Mouse (Mus musculus) c-Kit-positive CD71-positive TER-119-negative erythroid progenitor cells, embryonic 14.5 days (primary cell): ENCODE measurements around the gene Frmpd3.
A peak's percentile ranks its signal among the peaks of the same experiment; 100 is the strongest.
"Not testable (repeated sequence)": the region's sequence is repeated elsewhere in the genome, so short reads cannot be mapped to it uniquely, and the experiment has no call there.

Experiments
- DNase-seq: peaks from one replicate; pipeline ENCODE4 v3.0.0-alpha.2; 2013; ENCODE audit warnings: low read depth

Gene Frmpd3

DNA sequence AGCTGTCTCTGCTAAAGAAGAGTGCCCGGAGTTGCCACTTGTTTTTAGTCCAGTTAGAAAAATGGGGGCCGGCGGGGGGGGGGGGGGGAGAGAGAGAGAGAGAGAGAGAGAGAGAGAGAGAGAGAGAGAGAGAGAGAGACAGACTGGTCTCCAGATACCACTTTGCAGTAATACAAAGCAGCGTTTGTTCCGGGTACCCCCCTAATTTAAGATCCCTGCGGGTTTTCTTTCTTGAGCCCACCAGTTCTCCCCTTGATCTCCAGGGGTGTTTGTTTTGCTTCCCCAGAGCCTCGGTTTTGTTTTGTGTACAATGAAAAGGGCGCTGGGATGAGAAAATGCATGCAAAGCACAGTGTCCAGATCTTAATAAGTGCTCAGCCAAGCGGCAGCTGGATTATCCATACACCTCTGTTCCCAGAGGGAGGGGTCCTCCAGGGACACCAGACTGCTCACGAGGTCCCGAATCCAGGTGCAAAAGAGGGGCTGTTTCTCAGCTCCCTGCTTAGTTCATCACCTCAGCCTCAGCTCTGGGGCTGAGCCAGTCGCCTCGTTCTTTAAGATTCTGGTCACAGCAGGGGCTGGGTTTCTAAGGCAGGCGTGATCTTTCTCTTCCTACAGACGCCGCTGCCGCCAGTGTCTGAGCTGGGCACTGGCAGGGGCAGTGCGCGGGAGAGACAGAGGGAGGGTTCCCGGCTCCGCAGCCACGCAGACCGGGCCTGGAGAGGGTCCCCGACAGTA lies at the start of gene Frmpd3:
Frmpd3 (plus strand) TSS at position 608 of the 737 bp plus-strand sequence.
- DNase-seq, result no peak

DNA sequence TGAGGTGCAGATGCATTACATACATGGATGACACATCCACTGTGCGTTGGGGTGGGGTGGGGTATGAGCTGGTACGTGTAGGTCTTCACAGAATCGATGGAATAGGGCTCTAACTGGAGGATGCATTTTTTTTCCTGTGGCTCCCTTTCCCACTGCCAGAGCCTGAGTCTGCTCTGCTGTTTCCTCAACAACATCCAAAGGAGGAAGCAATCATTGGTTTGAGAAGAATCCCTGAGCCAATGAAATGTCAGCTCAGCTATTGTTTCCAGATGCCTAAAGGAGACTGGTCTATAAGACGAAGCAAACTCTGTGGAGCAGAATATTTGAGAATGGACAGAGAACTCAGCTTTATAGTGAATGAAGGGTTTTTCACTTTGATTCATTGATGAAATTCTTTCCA lies 38.3 kb upstream of the Frmpd3 start:
- DNase-seq, result no peak

DNA sequence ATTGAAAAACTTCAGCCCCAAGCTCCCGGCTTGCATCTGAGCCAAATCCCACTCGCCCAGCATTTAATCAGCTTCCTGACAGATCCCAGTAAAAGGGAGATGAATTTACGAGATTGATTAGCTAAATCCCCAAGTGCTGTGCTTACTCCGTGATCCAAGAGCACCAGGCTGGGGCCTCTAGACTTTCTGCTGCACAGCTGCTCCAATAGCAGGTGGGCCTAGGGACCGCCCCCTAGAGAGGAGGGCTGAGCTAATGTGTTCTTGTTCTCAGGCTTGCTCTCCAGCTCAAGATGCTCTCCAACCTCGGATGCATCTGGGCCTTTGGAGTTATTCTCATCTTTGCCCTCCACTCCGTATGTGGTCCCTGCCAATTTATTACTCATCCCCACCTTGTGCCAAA lies 36.4 kb upstream of the Frmpd3 start:
- no peak for DNase-seq

- DNase-seq, result no peak
These were observed 24.1 kb upstream of the Frmpd3 start for GRCm38 (mm10) chrX:140317931-140318330.

- DNase-seq, result no peak
These were observed 22.9 kb upstream of the Frmpd3 start for GRCm38 (mm10) chrX:140319131-140319530.

GRCm38 (mm10) chrX:140320671-140321070 lies 21.4 kb upstream of the Frmpd3 start:
- not testable (repeated sequence) for DNase-seq

DNA sequence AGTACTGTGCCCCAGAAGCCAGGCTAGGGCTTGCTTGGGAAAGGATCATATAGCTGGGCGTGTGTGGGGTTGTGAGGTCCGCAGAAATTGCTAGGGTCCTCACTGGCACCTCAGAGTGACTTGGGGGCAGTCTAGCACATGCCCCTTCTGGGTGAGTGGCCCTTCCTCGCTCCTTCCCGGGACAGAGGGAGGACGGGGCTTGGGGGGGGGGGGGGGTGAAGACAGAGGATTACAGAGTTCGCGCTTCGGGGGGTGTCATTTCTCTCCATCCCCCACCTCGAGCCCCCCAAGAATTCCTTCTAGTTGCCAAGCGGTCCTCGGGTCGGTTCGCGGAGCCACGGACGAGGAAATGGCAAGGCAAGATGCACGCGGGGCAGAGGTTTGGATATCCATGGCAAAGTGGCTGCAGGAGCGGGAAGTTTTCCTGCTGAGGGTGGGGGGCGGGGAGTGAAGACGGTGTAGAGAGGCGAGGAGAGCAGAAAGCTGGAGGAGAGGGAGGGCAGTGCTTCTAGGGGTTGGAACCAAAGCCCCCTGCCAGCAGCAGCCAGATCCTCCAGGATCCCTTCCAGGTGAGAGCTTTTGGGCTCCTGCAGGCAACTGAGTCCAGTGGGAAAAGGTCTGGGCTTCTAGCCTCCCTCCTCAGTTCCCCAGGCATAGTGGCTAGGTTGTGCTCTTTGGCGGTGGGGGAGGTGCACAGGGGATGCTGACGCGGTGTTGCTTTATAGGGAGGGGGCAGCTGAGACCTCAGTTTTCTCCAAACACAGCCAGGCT lies 515 bp downstream of the Frmpd3 start:
- no peak for DNase-seq

GRCm38 (mm10) chrX:140375628-140376027 lies 33.6 kb downstream of the Frmpd3 start:
- DNase-seq, result no peak

GRCm38 (mm10) chrX:140399986-140400385 lies 57.9 kb downstream of the Frmpd3 start:
- DNase-seq, result no peak

DNA sequence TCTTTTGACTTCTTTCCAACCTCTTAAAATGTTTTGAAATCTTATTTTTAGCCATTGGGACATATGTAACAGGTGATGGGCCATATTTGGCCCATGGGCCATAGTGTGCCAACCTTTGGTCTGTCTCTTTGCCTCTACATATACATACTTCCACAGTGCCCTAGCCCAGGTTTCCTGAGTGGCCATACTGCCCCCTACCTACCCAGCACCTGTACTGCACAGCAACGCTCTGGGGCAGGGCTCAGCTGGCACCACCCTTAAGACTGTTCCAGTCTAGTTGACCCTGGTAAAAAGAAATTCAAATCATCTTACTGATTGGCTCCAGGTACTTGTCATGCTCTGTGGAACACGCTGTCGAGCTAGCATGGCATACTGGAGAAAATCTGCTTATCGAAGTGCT lies 60.8 kb downstream of the Frmpd3 start:
- no peak for DNase-seq

GRCm38 (mm10) chrX:140406079-140406478 lies 64.0 kb downstream of the Frmpd3 start:
- no peak for DNase-seq

- DNase-seq, result peak; percentile 17
These were observed 64.4 kb downstream of the Frmpd3 start for GRCm38 (mm10) chrX:140406501-140406900.

DNA sequence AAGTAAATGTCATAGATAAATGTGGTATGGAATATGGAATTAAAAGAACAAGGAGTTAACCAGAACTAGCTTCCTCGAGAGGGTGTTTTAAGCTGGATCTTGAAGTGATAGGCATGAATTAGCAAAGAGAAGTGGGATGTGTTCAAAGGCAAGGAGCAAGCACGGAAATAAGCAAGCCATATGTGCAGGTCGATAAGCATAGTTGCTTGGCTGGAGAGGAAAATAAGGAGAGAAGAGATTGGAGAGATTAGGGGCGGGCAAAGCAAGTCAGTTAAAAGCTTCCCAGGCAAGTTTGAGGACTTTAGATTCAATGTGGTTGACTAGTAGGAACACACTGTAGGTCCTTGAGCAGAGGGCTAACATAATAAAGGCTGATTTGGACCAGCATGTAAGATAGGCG lies 65.5 kb downstream of the Frmpd3 start:
- DNase-seq, result no peak

- DNase-seq, result no peak
These were observed 76.4 kb downstream of the Frmpd3 start for GRCm38 (mm10) chrX:140418467-140418866.

DNA sequence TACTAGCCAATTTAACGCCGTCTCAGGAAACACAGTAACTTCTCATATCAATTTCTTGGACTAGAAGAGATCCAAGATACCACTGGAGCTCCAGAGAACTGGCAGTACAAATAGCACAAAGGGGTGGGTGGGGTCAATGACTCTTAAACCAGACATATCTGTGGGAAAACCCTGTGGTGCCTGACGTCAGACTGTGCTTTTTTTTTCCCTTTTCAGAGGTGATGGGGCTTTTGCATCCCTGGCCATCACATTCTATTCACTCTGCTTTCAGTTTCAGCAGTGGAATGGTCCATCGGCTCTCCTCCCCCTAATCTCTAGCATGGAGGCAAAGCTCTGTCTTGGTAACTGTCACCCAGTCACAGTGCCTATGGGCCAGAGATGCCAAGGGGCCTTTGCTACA lies 85.1 kb downstream of the Frmpd3 start:
- DNase-seq, result no peak

GRCm38 (mm10) chrX:140428252-140428651 lies 86.2 kb downstream of the Frmpd3 start:
- no peak for DNase-seq

DNA sequence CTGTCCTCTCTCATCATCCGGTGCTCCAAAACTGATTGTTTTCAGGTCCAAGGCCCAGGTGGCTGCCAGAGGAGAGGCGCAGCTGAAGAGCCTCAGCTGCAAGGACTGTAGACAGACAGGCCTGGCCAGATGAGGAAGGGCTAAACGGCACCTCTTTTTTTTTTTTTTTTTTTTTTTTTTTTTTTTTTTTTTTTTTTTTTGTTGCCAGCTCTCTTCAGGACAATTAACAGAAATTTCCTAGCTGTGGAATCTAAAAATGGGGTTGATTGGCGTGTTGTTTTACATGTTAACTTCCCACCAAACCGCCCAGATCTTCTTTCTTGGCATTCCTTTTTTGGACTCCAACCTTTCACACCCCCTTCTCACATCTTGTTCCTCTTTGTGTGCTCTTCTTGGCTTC lies 87.9 kb downstream of the Frmpd3 start:
- no peak for DNase-seq

DNA sequence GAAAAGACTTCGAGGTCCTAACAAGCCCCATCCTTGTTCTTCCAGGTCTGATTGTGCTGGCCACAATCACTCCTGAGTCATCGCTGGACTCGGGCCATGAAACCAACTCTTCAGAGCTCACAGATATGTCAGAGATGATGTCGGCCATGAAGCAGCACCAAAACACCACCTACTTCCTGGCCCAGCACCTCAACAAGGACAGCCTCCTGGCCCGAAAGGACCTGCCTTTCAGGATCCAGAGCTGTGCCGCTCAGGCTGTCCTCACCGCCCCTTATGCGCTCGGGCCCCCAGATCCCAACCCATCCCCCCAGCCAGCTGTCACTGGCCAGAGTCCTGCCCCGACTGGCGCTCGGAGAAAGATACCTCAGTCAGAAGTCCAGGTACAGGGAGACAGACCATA lies 88.4 kb downstream of the Frmpd3 start:
- DNase-seq, result no peak

DNA sequence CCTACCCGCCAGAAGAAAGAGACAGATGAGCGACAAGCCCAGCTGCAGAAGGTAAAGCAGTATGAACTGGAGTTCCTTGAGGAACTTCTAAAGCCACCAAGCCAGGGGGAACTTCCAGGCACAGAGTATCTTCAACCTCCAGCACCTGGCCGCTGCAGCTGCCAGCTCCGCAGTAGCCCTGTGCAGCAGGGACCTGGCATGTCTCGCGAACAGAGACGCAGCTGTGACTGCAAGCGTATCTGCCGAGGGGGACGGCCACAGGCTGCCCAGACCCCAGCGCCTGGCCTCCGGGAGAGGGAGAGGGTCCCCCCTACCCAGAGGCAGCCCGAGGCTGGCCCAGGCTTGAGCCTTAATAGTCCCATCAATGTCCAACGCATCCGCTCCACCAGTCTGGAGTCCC lies 89.9 kb downstream of the Frmpd3 start:
- no peak for DNase-seq

- DNase-seq, result no peak
These were observed 90.7 kb downstream of the Frmpd3 start for GRCm38 (mm10) chrX:140432786-140433185.

GRCm38 (mm10) chrX:140437906-140438305 lies 95.8 kb downstream of the Frmpd3 start:
- no peak for DNase-seq

DNA sequence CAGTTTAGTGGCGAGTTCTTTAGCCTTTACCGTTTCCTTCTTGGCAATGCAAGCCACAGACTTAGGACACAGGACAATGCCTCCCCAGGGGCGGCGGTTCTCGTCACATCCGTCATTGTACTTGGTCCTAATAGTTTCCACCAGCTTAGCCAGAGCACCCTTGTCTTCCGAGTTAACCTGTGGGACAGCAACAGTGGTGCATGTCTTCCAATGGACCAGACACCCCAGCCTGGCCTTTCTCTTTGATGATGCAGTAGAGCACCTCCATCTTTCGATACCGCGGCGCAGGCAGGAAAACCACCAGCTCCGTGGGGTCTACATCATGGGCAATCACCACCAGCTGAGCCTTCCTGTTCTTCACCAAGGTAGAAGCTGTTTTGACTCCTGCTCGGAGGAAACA lies 103.5 kb downstream of the Frmpd3 start:
- DNase-seq, result no peak

- DNase-seq, result no peak
These were observed 108.0 kb downstream of the Frmpd3 start for GRCm38 (mm10) chrX:140450071-140450470.
